Mouse (Mus musculus): ENCODE measurements around the gene Ccnl2. TPM values are rescaled to one million over a fixed set of nuclear protein-coding genes. Genes with fewer than 3 reads are reported as not detected.

Ccnl2 gene
- polyA plus RNA-seq, 1 experiment from 2014 or later, result 186 TPM

DNA sequence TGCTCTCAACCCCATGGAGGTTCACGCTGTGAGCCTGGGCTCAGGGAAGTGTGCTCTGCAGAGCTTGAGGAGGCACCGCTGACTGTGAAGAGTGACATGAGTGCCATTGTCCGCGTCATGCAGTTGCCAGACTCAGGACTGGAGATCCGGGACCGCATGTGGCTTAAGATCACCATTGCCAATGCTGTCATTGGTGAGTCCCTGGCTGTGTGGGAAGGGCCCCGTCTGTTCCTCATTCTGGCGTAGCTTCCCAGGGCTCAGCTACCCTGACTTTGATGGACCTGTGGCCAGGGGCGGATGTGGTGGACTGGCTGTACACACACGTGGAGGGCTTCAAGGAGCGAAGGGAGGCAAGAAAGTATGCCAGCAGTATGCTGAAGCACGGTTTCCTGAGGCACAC lies 43.8 kb downstream of the Ccnl2 start:
- H3K4me2 ChIP-seq (ENCODE audit: low read depth, low read length, severe bottlenecking), result no peak overlapping the region
- no peak overlapping the region for H3K4me3 ChIP-seq (ENCODE audit: low read depth, low read length)
- H3K27me3 ChIP-seq (ENCODE audit: control insufficient read depth, insufficient read depth, low read length), result no peaks in the 10 kb centered on the region
- no peak for ATAC-seq (replicated peaks; ENCODE audit: low FRiP score)
- H3K36me3 ChIP-seq (ENCODE audit: control insufficient read depth, insufficient read depth, low read length), result peaks cover 4% of the 10 kb centered on the region; the same call in 1 of the 2 replicates
- 94% methylated on average over 12 of the region's 12 CpGs for WGBS
- no peak overlapping the region for H3K9ac ChIP-seq (ENCODE audit: low read length)
- H3K9me3 ChIP-seq (ENCODE audit: control insufficient read depth, low read length), result no peaks in the 10 kb centered on the region
- no peak overlapping the region for H3K27ac ChIP-seq (ENCODE audit: low read depth, low read length)
- H3K4me1 ChIP-seq (replicated peaks; ENCODE audit: control insufficient read depth, insufficient read depth, low read length), result no peaks in the 10 kb centered on the region
- no peak for DNase-seq (ENCODE audit: low spot score)

DNA sequence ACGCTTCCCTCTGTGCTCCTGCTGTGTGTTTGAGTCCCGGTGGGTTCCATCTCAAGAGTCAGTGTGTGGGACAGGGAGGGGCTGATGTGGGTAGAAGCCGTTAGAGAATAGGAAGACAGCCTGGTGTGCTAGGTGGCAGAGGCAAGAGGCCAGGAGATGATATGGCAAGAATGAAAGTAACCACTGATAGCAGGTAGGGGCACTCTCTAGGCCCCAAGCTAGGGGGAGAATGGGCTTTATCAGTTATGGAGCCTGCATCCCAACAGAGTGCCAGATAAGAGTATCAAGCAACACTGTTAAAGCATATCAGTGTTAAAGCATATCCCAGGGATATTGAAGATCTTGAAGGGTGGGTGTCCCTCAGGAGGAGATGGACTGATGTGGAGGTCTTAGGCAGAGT lies 44.6 kb downstream of the Ccnl2 start:
- peaks cover 4% of the 10 kb centered on the region; the same call in 1 of the 2 replicates for H3K36me3 ChIP-seq (ENCODE audit: control insufficient read depth, insufficient read depth, low read length)
- H3K27me3 ChIP-seq (ENCODE audit: control insufficient read depth, insufficient read depth, low read length), result no peaks in the 10 kb centered on the region
- no peaks in the 10 kb centered on the region for H3K9me3 ChIP-seq (ENCODE audit: control insufficient read depth, low read length)
- H3K27ac ChIP-seq (ENCODE audit: low read depth, low read length), result no peak overlapping the region
- H3K4me1 ChIP-seq (replicated peaks; ENCODE audit: control insufficient read depth, insufficient read depth, low read length), result no peaks in the 10 kb centered on the region
- ATAC-seq (replicated peaks; ENCODE audit: low FRiP score) (no peak), DNase-seq (ENCODE audit: low spot score) (no peak)
- H3K9ac ChIP-seq (ENCODE audit: low read length), result no peak overlapping the region
- no peak overlapping the region for H3K4me3 ChIP-seq (ENCODE audit: low read depth, low read length)
- WGBS, result 85% methylated on average over 3 of the region's 3 CpGs
- no peak overlapping the region for H3K4me2 ChIP-seq (ENCODE audit: low read depth, low read length, severe bottlenecking)

DNA sequence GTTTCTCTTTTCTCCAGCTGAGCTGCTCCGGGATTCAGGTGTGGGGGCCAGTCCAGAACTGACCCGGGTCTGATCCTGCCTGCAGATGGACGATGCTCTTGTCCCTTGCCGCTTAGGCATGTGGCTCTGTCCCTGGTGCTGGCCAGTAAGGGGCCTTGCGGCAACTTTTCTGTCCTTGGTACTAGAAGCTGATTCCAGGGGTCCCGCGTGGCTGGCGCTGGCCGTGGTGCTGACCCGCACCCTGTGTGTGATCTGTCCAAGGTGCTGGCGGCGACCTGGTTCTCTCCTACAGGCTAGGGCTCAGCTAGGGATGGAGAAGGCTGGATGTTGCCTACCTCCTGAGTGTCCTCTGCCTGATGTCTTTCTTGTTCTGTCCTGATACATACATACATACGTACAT lies 47.0 kb downstream of the Ccnl2 start:
- peaks cover 4% of the 10 kb centered on the region; the same call in 1 of the 2 replicates for H3K36me3 ChIP-seq (ENCODE audit: control insufficient read depth, insufficient read depth, low read length)
- no peak overlapping the region for H3K9ac ChIP-seq (ENCODE audit: low read length)
- H3K27me3 ChIP-seq (ENCODE audit: control insufficient read depth, insufficient read depth, low read length), result no peaks in the 10 kb centered on the region
- no peak overlapping the region for H3K4me3 ChIP-seq (ENCODE audit: low read depth, low read length)
- no peaks in the 10 kb centered on the region for H3K9me3 ChIP-seq (ENCODE audit: control insufficient read depth, low read length)
- no peak overlapping the region for H3K27ac ChIP-seq (ENCODE audit: low read depth, low read length)
- 29% methylated on average over 13 of the region's 13 CpGs for WGBS
- no peaks in the 10 kb centered on the region for H3K4me1 ChIP-seq (replicated peaks; ENCODE audit: control insufficient read depth, insufficient read depth, low read length)
- DNase-seq (ENCODE audit: low spot score), result peak; percentile 83
- H3K4me2 ChIP-seq (ENCODE audit: low read depth, low read length, severe bottlenecking), result no peak overlapping the region
- no peak for ATAC-seq (replicated peaks; ENCODE audit: low FRiP score)

DNA sequence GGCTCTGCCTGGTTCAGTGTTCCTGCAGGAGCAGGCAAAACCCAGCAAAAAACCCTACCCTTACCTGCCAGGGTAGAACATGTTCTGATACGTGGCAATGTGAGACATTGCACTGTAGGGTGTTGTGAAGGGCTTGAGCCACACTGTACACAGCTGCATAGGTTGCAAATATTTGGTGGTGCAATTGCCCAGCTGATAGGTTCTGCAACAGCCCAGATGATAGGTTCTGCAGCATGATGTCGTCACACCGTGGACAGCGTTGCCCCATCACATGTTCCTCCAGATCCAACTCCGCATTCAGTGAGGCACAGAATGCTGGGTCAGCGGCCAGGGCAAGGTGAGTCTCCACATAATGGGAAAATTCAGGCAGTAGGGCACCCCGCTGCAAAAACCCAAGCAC lies 49.5 kb downstream of the Ccnl2 start:
- DNase-seq (ENCODE audit: low spot score), result no peak

DNA sequence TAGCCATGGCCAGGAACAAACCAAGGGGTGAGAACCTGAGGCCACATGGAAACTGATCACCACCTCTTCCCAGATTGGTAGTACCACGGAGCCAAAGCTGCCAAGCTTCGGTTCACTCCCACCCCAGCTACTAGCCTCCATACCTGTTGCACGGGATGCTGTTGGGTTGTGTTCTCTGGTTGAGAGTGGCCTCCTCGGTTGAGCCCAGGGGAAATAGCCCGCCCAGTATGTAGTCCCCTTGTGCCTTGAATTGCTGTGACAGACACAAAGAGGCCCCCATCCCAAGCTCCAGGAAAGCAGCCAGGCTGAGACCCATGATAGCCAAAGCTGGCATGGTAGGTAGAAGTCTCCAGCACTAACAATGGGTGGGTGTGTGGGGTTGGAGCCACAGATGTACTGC lies 50.7 kb downstream of the Ccnl2 start, which contains the start of gene Tas1r3:
TSS of gene Tas1r3 (minus strand) at position 362 of the 400 bp plus-strand sequence.
- 81% methylated on average over 5 of the region's 5 CpGs for WGBS
- H3K36me3 ChIP-seq (ENCODE audit: control insufficient read depth, insufficient read depth, low read length), result no peaks in the 10 kb centered on the region; the same call in 1 of the 2 replicates
- DNase-seq (ENCODE audit: low spot score), result no peak

More for the DNA sequence above, 49.5 kb downstream of the Ccnl2 start:
- no peaks in the 10 kb centered on the region for H3K4me1 ChIP-seq (replicated peaks; ENCODE audit: control insufficient read depth, insufficient read depth, low read length)
- H3K27ac ChIP-seq (ENCODE audit: low read depth, low read length), result no peak overlapping the region
- no peaks in the 10 kb centered on the region for H3K27me3 ChIP-seq (ENCODE audit: control insufficient read depth, insufficient read depth, low read length)
- H3K36me3 ChIP-seq (ENCODE audit: control insufficient read depth, insufficient read depth, low read length), result no peaks in the 10 kb centered on the region; the same call in 1 of the 2 replicates
- H3K4me2 ChIP-seq (ENCODE audit: low read depth, low read length, severe bottlenecking), result no peak overlapping the region
- no peak overlapping the region for H3K9ac ChIP-seq (ENCODE audit: low read length)
- H3K9me3 ChIP-seq (ENCODE audit: control insufficient read depth, low read length), result no peaks in the 10 kb centered on the region
- no peak for ATAC-seq (replicated peaks; ENCODE audit: low FRiP score)
- 95% methylated on average over 7 of the region's 7 CpGs for WGBS
- no peak overlapping the region for H3K4me3 ChIP-seq (ENCODE audit: low read depth, low read length)

DNA sequence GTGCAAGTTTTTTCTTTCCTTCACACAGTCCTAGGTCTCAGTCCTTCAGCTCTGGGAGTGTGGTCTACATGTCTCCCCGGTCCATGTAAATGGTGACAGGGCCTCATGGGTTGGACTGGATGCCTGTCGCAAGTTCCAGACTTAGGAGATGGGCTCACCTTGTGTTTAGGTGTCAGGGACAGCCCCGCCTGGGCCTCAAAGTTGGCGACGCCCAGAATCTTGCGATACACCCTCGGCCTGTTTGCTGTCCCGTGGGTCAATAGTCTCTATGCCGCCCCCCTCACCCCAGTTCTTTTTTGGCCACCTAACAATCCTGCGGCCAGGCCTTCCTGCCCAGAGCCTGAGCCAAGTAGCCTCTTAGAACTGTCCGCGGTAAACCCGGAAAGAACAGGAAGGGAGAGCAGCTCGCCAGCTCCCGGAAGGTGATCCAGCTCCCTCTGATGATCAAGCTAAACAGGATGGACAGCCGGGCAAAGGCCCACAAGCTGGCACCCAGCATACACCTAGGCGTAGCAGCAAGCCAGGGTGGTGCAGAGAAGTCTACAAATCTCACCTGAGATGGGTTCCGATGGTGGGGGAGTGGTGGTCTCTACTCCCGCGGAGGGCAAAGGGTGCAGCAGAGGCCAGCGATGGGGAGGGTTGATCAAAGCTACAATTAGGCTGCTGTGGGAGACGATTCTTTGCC lies 56.5 kb downstream of the Ccnl2 start:
- ATAC-seq (replicated peaks; ENCODE audit: low FRiP score) (peak; percentile 10), DNase-seq (ENCODE audit: low spot score) (no peak)
- H3K9ac ChIP-seq (ENCODE audit: low read length), result peak overlapping the region; percentile 84
- 0 out of 2 replicates have a peak overlapping the region, but pooled peaks have one; percentile 12 for H3K27ac ChIP-seq (ENCODE audit: low read depth, low read length)
- 10% methylated on average over 22 of the region's 22 CpGs for WGBS
- no peaks in the 10 kb centered on the region for H3K9me3 ChIP-seq (ENCODE audit: control insufficient read depth, low read length)
- no peaks in the 10 kb centered on the region for H3K27me3 ChIP-seq (ENCODE audit: control insufficient read depth, insufficient read depth, low read length)
- H3K36me3 ChIP-seq (ENCODE audit: control insufficient read depth, insufficient read depth, low read length), result no peaks in the 10 kb centered on the region; the same call in 1 of the 2 replicates
- H3K4me2 ChIP-seq (ENCODE audit: low read depth, low read length, severe bottlenecking), result peak overlapping the region; percentile 90
- H3K4me1 ChIP-seq (replicated peaks; ENCODE audit: control insufficient read depth, insufficient read depth, low read length), result peaks cover 6% of the 10 kb centered on the region; the same call in 1 of the 2 replicates
- peak overlapping the region; percentile 82 for H3K4me3 ChIP-seq (ENCODE audit: low read depth, low read length)

More for the DNA sequence above, 50.7 kb downstream of the Ccnl2 start, which contains the start of gene Tas1r3:
- no peaks in the 10 kb centered on the region for H3K27me3 ChIP-seq (ENCODE audit: control insufficient read depth, insufficient read depth, low read length)
- H3K4me3 ChIP-seq (ENCODE audit: low read depth, low read length), result no peak within 1 kb of the TSS
- no peaks in the 10 kb centered on the region for H3K4me1 ChIP-seq (replicated peaks; ENCODE audit: control insufficient read depth, insufficient read depth, low read length)
- no peak within 1 kb of the TSS for H3K4me2 ChIP-seq (ENCODE audit: low read depth, low read length, severe bottlenecking)
- H3K27ac ChIP-seq (ENCODE audit: low read depth, low read length), result no peak within 1 kb of the TSS
- no peak for ATAC-seq (replicated peaks; ENCODE audit: low FRiP score)
- H3K9me3 ChIP-seq (ENCODE audit: control insufficient read depth, low read length), result no peaks in the 10 kb centered on the region
- H3K9ac ChIP-seq (ENCODE audit: low read length), result no peak within 1 kb of the TSS

DNA sequence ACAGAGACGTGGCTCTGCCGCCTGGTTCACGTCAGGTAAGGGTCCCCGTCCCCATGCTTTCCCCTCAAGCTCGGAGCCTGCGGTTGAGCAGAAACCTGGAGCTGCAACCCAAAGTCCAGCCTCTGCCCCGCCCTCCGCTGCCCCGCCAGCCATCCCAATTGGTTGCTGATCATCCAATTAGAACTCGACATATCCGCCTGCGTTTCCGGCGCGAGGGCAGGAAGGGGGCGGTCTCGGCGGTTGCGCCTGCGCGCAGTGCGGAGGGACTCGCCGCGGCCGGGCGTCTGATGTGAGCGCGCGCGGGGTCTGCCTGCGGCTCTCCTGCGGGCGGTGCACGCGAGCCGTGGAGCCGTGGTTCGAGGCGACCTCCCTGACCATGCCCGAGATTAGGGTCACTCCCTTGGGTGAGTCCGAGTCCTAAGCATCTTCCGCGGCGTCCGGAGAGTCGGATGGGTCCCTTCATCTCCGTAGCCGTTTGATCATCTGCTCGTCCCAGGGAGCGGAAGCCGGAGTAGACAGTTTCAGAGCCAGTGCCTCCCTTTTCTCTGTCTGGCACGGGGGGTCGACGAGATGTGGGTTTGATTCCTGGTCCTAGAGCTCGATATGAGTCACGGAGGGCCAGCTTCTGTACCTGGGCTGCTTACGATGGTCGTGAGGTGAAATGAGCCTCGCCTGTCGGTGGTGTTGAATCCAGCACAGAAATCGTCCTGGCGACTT lies 57.2 kb downstream of the Ccnl2 start, which contains the start of the genes Cptp and Ints11:
TSS of gene Cptp (minus strand) at position 124 of the 717 bp plus-strand sequence.
TSS of gene Ints11 (plus strand) at position 230 of the 717 bp plus-strand sequence.
- under 1% methylated on average over 63 of the region's 63 CpGs for WGBS
- H3K27me3 ChIP-seq (ENCODE audit: control insufficient read depth, insufficient read depth, low read length), result no peaks in the 10 kb centered on the region
- 0 out of 2 replicates have a peak within 1 kb of the TSS, but pooled peaks have one; percentile 12 for H3K27ac ChIP-seq (ENCODE audit: low read depth, low read length)
- ATAC-seq (replicated peaks; ENCODE audit: low FRiP score), result peak; percentile 96
- H3K9me3 ChIP-seq (ENCODE audit: control insufficient read depth, low read length), result no peaks in the 10 kb centered on the region
- peaks cover 6% of the 10 kb centered on the region; the same call in 1 of the 2 replicates for H3K4me1 ChIP-seq (replicated peaks; ENCODE audit: control insufficient read depth, insufficient read depth, low read length)
- H3K36me3 ChIP-seq (ENCODE audit: control insufficient read depth, insufficient read depth, low read length), result no peaks in the 10 kb centered on the region; the same call in 1 of the 2 replicates
- H3K4me3 ChIP-seq (ENCODE audit: low read depth, low read length), result peak within 1 kb of the TSS; percentile 82
- H3K9ac ChIP-seq (ENCODE audit: low read length), result peak within 1 kb of the TSS; percentile 84
- peak within 1 kb of the TSS; percentile 90 for H3K4me2 ChIP-seq (ENCODE audit: low read depth, low read length, severe bottlenecking)
- peak; percentile 98 for DNase-seq (ENCODE audit: low spot score)

DNA sequence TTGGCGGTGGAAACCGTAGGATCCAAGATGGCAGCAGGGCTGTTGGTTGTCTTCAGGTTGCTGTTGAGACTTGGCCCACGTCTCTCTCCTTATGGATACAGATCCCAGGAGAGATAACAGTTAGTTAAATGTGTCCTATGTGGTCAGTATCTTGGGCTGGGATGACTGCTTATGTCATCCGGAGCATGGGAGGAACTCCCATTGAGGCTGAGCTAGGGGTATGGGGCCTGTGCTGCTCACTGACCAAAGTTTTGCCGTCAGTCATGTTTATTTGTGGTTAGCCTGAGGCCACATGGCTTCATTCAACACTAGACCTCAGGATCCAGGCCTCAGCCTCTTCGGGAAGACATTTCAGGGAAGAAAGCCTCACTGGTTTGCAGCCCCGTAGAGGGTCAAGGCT lies 59.1 kb downstream of the Ccnl2 start:
- H3K9me3 ChIP-seq (ENCODE audit: control insufficient read depth, low read length), result no peaks in the 10 kb centered on the region
- ATAC-seq (replicated peaks; ENCODE audit: low FRiP score), result no peak
- no peak for DNase-seq (ENCODE audit: low spot score)
- 93% methylated on average over 7 of the region's 7 CpGs for WGBS
- no peak overlapping the region for H3K27ac ChIP-seq (ENCODE audit: low read depth, low read length)
- peaks cover 6% of the 10 kb centered on the region; the same call in 1 of the 2 replicates for H3K4me1 ChIP-seq (replicated peaks; ENCODE audit: control insufficient read depth, insufficient read depth, low read length)
- H3K27me3 ChIP-seq (ENCODE audit: control insufficient read depth, insufficient read depth, low read length), result no peaks in the 10 kb centered on the region
- H3K4me2 ChIP-seq (ENCODE audit: low read depth, low read length, severe bottlenecking), result no peak overlapping the region
- no peaks in the 10 kb centered on the region; the same call in 1 of the 2 replicates for H3K36me3 ChIP-seq (ENCODE audit: control insufficient read depth, insufficient read depth, low read length)
- no peak overlapping the region for H3K9ac ChIP-seq (ENCODE audit: low read length)
- no peak overlapping the region for H3K4me3 ChIP-seq (ENCODE audit: low read depth, low read length)
